Mouse (Mus musculus): Measurements from ENCODE around the gene Miga1.

The Miga1 gene

DNA sequence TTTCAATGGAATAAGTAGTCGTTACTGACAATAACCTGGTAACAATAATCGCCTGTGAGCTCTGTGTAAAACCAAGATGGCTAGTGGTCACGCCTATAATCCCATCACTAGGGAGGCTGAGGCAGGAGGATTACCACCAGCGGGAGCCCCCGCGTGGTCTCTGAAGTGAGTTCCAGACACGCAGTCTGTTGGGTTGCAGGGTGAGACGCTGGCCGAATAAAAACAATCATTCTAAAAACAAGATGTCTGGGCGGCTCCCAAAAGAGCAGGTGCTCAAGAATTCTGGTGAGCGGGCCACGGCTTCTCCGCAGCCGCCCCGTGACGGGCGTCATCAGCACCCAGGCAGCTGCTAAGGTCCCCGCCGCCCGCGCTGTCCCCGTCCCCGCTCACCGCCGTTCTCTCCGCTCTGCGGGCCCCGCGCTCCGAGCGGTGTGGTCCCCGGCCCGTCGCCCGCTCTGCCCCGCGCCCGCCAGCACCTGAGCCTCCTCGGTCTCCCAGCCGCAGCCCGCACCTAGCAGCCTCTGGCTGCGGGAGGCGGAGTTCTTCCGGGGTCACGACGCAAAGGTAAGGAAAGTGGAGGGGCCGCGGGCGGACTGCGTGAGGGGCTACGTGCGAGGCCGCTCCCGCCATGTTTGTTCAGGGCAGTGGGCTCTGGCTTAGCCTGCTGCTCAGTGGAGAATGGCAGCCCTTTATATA lies at the start of gene Miga1:
Miga1 (minus strand) TSS at position 546 of the 696 bp plus-strand sequence.
- in situ Hi-C loops (cut with MboI, MseI), result no loop called here

DNA sequence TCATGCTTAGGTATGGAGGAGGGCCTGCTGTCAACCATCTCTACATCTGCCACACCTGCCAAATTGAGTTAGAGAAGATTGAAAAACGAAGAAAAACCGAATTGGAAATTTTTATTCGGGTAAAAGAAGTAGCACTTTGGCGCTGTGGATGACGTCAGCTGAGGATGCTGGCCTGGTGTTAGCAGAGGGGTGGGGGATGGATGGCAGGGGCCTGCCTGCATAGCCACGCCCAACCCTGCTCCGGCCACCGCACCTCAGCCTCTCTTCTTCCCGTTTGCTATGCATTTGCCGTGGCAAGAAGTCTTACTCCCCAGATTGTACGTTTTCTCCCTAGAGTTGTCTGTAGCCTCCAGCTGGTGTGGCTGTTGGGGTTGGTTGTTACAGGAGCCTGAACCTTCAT lies 43.9 kb upstream of the Miga1 start:
- in situ Hi-C loops (cut with MboI, MseI), result no loop called here

DNA sequence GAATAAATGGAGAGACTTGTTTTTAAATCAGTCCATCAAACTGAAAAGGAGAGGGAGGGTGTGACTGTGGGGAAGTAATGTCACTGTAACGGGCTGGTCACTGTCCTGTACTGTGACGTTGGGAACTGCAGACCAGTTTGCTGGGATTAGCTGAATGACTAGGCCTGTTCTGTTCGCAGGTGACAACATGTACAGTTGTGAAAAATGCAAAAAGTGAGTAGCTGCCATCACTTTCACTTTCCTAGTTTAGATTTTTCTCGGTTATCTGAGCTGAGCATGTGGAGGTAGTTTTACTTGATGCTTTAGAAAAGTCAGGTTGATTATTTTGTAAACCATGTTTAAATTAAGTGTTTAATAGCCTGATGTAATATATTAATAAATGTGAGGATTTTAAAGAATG lies 35.9 kb upstream of the Miga1 start:
- in situ Hi-C loops (cut with MboI, MseI), result no loop called here

DNA sequence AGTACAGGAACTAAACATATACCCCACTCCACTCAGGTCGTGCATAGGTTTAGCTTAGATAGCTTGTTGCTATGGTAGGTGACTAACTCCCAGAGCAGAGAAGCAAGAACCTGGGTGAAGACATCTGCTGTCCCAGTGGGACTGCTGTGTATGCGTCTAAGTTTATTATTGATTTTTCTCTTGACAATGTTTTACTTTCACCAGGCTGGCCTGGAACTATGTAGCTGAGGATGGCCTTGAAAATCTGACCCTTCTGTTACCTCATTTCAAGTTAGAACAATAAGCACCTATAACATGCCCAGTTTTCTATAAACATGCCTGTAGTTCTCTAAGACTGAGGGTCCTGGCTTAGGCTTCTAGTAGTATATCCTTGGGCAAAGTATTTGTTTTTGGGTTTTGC lies 24.0 kb upstream of the Miga1 start:
- in situ Hi-C loops (cut with MboI, MseI), result no loop called here

DNA sequence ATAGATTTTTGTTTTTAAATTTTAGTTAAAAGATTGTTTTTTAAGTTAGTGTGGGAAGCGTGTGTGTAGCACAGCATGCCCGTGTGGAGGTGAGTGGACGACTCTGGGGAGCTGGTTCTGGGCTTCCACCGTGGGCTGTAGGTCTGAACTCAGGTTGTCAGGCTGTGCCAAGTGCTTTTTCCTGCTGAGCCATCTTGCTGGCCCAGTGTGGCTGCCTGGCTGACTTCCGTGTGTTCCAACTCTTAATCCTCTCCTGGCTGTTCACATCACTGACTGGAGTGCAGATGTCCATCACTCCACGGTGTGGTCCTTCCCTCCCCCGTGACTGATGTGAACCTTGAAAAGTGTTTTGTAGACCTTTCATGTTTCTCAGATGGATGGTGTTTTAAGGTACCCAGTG lies 18.9 kb upstream of the Miga1 start:
- in situ Hi-C loops (cut with MboI, MseI), result no loop called here

DNA sequence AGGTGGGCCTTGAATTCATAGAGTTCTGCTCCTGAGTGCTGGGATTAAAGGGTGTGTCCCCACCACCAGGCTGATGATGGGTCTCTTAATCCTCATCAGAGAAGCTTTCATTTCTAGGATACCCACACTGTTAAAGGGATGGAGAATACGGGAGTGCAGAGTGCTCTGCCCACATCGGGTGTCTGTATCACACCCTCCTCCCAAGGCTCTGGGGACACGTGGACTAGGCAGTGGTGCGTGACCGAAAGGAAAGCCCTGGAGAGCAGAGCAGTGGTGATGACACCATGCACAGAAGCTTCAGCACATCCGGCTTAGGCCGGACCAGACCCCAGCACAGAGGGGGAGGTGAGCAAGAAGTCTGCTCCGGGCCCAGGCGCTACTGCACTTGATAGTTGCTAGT lies 16.5 kb upstream of the Miga1 start:
- in situ Hi-C loops (cut with MboI, MseI), result no loop called here

DNA sequence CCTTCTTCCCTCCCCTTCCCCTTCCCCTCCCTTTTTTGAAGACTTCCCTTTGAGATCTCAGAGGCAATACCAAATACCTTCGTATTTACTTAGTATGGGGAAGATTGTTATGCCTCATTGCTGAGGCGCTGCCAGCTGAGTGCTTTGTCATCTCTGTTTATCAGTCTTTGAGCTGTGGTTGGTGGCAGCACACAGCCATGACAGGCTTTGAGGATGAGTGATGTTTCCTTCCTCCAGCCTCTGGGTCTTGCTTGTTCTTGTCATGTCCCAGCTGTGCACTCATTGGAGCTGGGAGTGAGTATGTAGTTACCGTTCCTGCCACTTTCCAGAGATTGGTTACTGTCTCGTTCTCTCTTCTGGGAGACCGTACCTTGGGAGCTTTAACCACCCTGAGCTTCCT lies 15.2 kb upstream of the Miga1 start:
- in situ Hi-C loops (cut with MboI, MseI), result no loop called here

DNA sequence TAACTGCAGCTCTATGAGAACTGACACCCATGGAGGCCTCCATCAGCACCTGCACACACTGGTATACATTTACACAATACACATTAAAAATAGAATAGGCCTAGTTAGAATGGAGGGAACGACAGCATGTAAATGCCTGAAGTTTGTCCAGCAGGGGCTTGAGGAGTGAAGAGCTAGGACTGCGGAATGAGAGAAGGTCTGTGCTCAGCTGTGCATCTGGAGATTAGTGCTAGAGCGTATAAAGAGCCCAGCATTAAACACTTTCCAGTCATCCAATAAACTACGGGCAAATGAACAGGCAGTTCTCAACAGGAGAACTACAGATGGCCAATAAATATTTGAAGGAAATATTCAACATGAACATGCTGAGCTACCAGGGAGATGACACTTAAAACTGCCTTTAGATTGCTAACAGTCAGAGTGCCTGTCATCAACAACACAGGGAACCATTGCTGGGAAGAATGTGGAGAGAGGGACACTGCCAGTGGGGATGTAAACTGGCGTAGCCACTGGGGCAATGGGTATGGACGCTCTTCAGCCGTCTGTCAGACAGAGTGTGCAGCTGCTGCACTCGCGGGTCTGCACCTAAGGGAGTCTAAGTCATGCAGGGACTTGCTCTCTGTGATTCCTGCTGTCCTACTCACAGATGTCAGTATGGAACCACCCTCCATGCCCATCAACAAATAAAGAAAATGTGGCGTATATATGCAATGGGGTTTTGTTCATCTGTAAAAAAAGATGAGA lies 13.4 kb upstream of the Miga1 start:
- in situ Hi-C loops (cut with MboI, MseI), result no loop called here

DNA sequence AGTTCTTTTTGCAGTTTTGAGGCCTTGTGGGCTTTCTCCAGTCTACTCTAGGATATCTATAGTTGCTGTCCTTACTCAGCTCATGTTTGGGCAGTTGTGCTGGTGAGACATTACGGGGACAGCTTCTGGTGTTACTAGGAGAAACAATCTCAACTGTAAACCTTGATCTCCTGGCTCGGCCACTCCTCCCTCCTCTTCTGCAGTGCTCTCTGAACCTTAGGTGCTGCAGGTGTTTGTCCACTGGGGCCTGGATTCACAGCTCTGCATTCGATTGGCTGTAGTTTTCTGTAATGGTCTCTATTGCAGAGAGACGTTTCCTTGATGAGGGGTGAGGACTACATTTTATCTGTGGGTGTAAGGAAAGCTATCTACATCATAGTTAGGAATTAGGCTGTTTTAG lies 12.1 kb upstream of the Miga1 start:
- in situ Hi-C loops (cut with MboI, MseI), result no loop called here

DNA sequence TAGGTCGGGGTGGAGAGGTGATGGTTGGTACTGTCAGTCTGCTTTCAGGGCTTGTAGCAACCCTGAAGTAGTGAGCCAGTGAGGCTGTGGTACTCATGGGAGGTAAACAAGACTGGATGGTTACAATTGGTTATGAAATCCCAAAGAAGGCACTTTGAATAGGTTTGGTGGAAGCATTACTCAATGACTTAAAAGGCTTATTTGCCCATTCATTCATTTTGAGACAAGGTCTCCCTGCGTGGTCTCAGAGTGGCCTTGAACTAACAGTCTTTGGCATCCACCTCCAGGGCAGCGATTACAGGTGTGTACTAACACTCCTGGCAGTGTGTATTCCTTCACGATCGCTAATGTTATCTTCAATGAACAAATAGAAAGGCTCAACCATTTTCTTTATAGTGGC lies 10.8 kb upstream of the Miga1 start:
- in situ Hi-C loops (cut with MboI, MseI), result no loop called here

DNA sequence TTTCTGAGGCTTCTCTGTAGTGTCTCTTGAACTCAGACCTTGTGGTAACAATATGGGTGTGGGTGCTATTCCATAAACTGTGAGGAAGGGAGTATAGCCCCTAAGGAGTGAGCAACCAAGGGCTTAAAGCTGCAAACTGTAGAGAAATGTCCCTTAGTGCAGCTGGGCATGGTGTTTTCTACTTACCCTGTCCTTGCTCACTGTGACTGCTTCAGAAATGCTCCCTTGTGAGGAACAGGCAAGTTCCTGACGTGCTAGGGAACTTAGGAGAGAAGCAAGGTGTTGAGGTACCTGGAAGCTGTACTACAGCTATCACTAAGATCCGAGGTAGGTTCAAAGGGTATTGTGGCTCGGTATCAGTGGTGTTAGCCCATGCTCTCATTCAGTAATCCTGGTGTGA lies 10.2 kb upstream of the Miga1 start:
- in situ Hi-C loops (cut with MboI, MseI), result no loop called here

DNA sequence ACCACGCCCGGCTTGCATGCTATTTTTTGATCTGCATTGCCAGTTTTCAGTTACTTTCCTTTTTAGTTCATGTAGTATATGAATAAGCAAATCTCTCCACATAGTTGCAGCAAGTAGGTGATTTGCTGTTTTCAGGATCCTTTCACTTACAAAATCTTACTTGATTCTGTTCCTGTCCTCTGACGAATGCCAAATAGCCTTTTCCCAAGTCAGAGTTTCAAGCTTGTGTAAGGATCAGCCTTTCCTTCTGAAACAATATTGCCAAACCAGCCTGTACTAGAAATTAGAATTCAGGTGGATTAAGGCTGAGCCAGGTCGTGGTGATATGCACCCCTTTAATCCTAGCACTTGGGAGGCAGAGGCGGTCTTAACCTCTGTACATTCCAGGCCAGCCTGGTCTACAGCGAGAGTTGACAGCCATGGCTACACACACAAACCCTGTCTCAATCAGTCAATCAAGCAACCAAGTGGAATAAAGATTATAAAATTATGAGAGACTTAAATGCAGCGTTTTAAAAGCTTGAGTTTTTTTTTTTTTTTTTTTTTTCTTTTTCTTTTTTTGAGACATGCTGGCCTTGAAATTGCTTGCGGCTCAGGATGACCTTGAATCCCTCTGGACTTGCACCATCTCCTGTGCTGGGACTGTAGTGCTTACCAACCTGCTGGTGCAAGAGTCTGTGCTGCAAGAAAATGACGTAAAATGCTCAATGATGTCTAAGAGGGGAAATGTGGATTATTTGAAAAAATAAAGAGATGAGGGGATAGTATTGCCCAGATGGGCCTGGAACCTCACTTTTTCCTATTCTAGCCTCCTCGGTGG lies 8.0 kb upstream of the Miga1 start:
- in situ Hi-C loops (cut with MboI, MseI), result loop anchor here (5.0 kb wide), 1 partner anchor 124 kb away; no protein-coding TSS in a partner anchor

DNA sequence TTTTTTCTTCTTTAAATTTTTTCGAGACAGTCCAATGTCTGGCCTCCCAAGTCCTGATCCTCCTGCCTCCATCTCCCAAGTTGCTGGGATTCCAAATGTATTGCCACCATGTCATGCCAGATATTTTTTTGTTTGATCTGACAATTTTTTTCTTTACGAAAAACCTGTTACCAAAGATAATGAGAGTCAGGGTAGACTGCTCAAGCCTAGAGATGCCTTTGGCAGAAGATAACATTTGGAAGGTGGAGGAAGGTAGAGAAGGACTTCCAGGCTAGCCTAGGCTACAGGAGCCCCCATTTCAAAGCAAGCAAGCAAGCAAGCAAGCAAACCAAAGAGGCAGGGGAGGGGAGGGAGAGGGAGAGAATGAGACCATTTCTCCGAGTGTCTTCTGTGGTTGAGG lies 7.0 kb upstream of the Miga1 start:
- in situ Hi-C loops (cut with MboI, MseI), result loop anchor here (5.0 kb wide), 1 partner anchor 125 kb away; no protein-coding TSS in a partner anchor

DNA sequence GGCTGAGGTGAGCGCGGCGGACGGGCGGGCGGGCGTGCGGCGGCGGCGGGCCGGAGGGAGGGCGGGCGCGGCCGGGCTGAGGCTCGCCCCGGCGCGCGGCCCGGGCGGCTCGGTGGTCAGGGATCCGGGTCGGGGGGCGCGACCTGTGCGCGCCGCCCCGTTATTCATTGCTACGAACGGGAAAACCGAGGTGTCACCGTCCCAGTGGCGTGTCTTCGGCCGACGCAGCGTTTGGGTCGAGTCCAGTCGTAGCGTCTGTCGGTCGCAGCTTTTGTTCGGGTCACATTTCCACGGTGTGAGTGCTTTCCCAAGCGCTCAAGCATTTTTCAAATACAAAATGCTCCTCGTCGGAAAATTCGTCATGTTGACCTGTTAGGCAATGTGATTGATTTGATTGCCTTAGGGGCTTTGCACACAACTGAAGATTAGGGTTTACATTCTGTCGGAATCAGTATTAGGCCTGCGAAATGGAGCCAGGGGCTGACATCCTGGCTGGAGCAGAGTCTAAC lies 6.5 kb upstream of the Miga1 start:
- in situ Hi-C loops (cut with MboI, MseI), result loop anchor here (5.0 kb wide), 1 partner anchor 126 kb away; no protein-coding TSS in a partner anchor

DNA sequence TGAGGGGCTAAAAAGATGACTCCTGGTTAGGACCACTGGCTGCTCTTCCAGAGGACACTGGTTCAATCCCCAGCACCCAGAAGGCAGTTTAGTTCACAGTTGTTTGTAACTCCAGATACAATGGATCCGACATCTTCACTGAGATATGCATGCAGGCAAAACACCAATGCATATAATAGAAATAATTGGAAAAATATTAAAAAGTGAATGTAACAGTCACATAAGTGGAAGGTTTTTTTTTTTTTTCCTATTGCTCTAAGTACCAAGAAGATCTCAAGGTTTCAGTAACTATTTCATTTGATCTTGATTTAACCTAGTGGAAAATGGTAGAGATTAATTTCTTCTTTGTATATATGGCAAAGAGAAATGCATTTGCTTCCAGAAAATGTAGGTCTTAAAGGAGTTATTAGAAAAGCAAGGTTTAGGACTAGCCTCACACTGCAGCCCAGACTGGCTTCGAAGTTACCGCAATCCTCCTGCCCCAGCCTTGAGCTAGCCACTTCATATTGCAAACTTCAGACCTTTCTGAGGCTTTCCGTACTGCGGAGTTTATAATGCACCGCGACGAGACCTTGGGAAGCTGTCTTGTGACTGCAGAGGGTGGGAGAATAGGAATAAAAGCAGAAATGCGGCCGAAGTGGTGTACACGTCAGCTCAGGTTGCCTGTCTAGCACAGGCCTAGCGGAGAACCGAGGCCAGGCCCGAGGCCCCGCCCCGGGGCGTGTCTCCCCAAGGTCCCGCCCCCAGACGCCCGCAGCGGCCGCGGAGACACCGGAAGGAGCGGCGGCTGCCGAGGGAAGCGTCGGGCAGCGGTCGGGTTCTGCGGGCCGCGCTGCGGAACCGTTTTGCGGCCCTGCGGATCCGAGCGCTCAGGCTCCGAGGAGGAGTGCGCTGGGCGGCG lies 5.8 kb upstream of the Miga1 start, which contains the start of gene Usp33:
Usp33 (plus strand) TSS at position 747 of the 901 bp plus-strand sequence.
- in situ Hi-C loops (cut with MboI, MseI), result loop anchor here (5.0 kb wide), 1 partner anchor 126 kb away; no protein-coding TSS in a partner anchor

DNA sequence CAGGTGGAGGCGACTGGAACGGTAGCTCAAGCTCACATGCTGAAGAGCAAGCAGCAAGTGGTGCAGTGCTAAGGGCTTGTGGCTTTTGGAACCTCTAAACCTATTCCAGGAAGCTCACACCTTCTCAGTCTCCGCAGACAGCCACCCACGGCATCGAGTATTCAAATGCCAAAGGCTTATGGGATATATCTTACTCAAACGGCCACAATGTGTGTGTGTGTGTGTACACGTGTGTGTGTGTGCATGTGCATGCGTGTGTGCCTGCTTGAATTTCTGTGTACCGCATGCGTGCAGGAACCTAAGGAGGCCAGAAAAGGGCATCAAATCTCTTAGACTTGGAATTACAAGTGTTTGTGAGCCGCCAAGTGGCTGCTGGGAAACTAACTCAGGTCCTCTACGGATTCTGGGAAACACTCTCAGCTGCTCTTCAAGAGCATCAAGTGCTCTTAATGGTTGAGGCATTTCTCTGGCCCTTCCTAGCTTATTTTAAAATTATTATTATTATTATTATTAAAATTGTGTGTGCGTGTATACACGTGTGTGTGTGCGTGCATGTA lies 2.8 kb upstream of the Miga1 start:
- in situ Hi-C loops (cut with MboI, MseI), result no loop called here

DNA sequence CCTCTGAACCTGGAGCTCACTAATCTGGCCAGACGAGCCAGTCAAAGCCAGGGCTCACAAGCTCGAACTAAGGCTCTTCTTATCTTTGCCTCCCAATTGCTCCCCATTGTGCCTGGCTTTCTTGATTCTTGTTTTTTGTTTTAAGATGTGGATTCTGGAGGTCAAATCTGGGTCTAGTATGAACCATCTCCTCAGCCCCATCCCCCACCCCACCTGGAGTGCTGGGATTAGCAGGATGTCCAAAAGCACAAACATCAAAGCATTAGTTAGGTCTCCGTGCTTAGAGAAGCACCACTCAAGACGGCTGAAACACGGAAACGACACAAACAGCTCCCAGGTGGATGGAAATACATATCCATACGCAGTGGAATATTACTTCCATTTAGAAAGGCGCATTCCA lies 4.1 kb downstream of the Miga1 start:
- in situ Hi-C loops (cut with MboI, MseI), result no loop called here

DNA sequence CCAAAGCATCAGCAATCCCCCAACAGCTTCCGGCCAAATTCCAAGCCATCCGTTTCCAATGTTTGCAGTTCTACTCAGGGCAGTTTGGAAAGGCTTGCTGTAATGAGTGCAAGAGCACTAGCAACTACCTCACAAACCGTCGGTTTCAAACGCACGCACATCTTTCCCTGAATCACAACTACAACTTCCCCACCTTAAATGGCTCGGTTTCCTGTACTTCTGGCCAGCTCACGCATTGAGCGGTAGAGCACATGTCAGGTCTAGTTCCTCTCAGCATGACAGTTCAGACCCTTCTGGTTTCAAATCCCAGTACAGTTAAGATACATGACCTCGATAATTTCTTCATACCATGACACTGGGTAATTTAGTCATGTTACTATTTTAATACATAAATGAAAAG lies 6.6 kb downstream of the Miga1 start:
- in situ Hi-C loops (cut with MboI, MseI), result no loop called here

DNA sequence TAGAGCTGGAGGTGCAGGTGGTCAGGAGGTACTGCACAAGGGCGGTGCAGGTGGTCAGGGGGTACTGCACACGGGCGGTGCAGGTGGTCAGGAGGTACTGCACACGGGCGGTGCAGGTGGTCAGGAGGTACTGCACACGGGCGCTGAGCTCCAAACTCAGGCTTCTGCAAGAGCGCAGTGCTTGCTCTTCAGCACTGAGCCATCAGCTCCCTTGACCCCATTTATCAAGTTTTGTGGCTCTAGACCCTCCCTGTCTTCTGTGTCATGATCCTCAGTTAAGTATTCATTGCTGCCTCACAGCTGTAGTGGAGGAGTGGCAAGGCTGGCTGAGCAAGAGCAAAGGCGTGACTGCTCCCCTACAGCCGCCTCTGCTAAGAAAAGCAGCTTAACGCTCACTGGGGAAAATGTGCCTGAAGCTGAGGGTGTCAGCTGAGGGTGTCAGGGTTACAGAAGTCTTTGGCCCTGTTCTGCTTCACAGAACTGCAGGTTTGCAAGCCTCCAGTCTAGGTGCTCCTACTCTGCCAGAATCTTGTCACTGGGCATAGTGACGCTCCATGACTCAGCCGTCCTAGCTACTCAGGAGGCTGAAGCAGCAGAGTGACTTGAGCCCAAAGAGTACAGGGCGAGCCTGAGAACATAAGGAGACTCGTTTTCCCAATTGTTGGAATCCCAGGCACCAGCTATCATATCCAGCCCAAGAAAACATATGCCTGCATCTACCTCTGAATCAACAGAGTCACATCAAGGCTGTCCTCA lies 7.5 kb downstream of the Miga1 start:
- in situ Hi-C loops (cut with MboI, MseI), result no loop called here

DNA sequence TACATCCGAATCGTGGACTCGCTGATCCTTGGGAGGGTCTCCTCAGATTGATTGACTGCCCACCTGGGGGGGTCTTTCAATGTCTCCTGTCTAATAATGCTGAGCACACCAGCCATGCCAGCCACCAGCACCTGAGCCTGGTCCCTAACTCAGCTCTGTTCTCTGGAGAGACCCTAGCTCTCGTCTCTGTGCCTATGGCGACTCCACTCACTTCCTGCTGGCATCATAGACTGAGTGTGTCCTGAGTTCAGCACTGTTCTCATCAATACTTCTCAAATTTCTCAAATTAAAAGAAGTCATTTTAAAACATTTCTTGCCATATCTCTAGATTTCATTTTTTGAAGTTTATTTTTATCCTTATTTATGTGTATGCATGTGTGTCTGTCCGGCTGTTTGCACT lies 8.1 kb downstream of the Miga1 start:
- in situ Hi-C loops (cut with MboI, MseI), result no loop called here

Data from T-helper 2 cell (primary cell).